Mouse (Mus musculus): Measurements from ENCODE around the gene Zbed6.
A peak's percentile ranks its signal among the peaks of the same experiment; 100 is the strongest.
"Not testable (repeated sequence)": the region's sequence is repeated elsewhere in the genome, so short reads cannot be mapped to it uniquely, and the experiment has no call there.

Gene Zbed6

DNA sequence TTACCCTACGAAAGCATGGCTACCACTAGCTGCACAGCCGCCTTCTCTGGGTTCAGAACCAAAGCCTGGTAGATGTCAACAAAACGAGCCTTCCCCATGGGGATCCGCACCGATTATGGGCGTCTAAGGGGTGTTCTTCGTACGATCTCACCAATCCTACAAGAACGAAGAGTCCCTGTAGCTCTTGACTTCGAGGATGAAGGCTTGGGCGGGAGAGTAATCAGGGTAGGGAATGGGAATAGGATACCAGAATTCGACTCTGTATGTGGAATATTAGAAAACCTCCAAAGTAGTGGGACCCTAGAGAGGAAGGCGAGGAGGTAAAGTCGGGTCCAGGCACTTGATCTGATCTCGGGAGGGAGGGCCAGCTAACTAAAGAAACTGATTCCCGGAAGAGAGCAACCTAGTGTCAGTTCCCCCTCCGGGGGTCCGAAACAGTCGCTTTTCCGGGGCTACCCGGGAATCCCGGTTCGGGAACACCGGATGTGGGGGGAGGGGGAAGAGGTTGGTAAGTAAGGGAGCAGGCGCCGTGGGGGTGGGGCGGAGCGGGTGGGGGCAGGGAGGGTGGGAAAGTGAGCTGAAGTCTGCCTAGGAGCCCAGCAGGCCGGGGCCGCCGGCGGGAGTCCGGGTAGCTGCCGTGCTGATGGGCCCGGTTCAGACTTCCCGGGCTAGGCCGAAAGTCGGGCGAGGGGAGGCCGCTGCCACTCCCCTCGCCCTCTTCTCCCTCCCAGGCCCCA, at the start of gene Zbed6:
Zbed6 (minus strand) TSS at position 420 of the 737 bp plus-strand sequence.
- DNase-seq (ENCODE audit: low read depth, low spot score), result peak; percentile 65

DNA sequence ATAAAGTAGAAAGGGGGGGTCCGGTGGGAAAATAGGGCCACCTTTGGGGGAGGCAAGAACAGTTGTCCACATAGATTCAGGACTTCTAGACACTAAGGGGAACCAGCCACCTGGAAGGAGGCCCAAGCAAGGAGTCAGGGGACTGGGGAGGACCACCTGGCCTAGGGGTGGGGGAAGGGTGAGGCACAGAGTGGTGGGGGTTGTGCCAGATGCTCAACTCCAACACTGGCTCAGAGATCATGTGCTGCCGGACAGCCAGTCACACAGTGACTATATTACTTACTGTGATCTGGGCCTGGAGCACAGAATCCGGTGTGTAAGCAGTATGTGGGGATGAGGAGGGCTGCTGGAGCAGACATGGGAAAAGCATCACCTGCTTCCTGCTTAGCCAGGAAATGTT, 48.6 kb upstream of the Zbed6 start:
- DNase-seq (ENCODE audit: low read depth, low spot score), result no peak

DNA sequence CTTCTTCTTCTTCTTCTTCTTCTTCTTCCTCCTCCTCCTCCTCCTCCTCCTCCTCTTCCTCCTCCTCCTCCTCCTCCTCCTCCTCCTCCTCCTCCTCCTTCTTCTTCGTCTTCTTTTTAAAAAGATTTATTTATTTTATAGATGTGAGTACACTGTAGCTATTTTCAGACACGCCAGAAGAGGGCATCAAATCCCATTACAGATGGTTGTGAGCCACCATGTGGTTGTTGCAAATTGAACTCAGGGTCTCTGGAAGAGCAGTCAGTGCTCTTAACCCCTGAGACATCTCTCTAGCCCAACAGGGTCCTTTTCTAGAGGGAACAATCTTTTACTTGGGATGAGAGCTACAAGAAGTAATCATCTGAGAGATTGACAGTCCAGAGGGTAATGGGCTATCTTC, 41.1 kb upstream of the Zbed6 start:
- not testable (repeated sequence) for DNase-seq (ENCODE audit: low read depth, low spot score)

DNA sequence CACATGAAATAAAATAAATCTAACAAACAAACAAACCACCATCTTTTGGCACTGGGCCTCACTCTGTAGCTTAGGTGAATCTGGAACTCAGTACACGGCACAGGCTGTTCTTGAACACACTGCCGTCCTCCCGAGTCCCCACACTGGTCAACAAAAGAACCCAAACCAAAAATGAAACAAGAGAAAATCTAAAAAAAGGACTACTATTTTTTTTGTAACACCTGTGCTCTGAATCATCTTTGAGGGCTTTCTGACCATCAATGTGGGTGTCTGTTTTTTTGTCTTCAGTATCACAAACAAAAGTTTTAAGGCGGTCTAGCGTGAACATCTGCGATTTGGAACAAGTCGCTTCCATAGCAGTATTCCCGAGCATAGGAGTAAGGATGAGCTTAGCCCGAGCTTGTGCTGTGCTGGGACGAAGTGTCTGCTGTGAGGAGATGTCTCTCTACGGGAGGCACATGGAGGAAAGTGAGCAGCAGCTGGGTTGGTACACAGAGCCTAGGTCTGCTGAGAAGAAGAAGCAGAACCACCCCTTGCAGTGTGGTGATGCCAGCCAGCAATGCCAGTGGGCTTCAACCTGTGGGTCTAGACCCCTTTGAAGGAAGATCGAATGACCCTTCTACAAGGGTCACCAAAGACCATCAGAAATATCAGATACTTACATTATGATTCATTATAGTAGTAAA, 37.4 kb upstream of the Zbed6 start:
- no peak for DNase-seq (ENCODE audit: low read depth, low spot score)

DNA sequence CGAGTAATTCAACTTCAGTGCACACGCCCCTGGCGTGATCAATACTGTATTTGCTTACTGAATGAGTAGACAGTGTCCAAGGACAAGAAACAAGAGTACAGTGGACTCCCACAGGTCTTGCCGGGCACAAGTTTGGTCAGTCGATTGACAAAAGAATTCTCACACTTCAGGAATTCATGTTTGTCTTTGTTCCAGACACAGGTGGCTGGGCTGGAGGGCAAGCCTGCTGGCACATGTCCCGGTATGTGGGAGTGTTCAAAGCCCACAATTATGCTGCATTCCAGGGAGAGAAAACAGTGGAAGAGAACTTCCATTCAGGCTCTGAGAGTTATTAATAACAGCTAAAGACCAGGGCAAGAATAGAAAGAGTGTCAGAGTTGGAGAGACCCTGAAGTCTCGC, 35.2 kb upstream of the Zbed6 start:
- DNase-seq (ENCODE audit: low read depth, low spot score), result peak; percentile 72

DNA sequence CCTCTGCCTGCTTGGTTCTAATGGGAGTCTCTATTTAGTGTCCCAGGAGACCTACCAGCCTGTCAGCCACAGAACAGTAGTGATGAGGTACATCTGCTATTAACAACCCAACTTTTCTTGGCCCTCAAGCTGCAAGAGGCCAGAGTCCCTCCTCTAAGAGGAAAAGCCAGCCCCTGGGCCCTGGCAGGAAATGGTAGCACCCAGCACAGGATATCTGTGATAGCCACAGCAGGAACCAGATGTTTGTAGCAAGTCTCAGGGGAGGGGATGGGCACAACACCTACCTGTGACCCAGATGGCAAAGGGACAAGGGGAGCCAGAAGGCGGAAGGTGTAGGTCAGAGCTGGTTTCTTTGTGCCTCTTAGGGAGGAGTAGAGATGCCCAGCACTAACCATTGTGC, 34.2 kb upstream of the Zbed6 start:
- no peak for DNase-seq (ENCODE audit: low read depth, low spot score)

DNA sequence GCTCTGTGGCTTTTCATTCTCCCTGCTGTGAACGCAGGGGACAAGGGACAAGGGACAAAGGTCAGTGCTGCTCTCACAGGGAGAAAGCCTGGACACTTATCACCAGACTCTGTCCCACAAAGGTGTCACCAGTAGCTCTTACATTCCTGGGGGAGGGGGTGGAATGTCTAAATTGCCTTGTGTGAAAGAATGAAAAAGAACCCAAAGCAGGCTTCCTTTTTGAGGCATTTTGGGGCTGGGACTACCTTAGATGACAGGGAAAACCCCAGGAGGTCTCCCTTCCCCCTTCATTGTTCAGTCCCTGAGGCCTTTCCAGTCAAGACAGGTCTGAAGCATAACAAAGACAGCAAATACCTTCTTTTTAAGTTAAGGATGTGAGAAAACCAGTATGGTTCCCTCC, 33.6 kb upstream of the Zbed6 start:
- peak; percentile 49 for DNase-seq (ENCODE audit: low read depth, low spot score)

DNA sequence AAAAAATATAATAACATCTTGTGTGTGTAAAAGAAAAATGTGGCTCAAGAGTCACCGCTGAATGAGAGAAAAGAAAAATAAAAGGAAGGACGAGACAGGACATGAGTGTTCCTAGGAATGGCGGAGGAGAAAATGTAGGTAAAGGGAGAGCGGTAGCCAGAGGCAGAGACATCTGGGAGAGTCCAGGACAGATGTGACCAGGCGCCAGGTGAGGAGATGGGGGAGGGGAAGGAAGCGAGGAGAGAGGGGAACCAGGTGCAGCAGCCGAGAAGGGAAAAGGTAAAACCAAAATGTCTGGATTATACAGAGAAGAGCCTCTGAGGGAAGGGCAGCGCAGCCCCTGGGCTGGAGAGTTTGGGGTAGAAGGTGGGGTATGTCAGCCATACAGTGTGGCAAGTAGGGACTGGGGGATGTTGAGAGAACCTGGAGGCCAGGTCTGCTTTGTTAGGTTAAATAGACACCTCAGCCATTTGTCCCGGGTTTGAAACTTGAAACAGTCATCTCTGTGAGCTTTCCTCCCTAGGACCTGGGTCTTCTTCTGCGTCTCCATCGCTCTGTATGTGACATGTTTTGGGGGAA, 32.9 kb upstream of the Zbed6 start:
- DNase-seq (ENCODE audit: low read depth, low spot score), result no peak

DNA sequence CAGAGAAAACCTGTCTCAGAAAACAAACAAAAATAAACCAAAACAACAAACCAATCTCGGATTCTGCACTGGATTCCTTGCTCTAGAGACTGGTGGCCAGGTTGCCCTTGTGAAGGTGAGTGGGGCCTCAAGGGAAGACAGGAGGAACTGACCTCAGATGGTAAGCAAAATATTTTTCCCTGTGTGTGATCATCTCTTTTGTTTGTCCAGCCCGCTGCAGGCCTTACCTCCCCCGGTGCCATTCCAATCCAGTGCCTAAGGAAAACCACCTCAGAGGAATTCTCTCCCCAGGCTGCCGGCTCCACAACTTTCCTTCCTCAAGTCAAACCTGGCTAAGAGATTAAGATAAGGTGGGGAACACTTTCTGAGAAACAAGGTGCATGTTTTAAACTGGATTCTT, 31.5 kb upstream of the Zbed6 start:
- no peak for DNase-seq (ENCODE audit: low read depth, low spot score)

DNA sequence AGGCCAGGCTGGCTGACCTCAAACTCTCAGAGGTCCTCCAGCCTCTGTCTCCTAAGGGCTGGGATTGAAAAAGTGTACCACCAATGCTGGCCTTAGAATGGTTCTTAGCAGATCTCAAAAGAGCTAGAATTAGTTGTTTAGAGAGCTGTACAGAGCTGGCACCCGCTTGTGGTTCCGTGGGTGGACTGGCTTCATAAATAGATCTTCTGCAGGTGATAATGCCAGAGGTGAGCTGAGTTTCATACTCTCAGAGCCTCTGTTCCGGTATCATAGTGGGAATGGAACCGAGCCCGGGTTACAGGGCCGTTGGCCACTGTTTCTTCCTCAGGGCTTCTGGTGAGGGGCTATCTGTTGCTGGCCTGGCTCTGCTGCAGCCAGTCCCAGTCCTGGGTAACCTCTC, 30.4 kb upstream of the Zbed6 start:
- DNase-seq (ENCODE audit: low read depth, low spot score), result no peak

DNA sequence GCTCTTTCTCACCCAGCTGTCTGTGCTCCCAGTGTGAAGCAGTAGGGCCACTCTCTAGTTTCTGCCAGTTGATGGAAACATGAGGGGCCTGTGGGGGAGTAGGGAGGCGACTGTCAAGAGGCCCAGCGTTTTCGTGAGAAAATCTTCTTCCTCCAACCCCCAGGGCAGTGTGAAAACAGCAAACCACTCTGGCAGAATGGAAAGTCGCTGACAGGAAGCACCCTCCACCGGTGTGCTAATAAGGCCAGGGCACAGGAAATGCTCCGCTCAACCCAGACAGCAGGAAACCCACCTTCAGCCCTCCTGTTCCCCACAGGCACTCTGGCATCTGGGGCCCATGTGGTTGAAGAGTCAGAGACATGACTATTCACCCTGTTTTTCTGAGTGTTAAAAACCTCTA, 29.2 kb upstream of the Zbed6 start, which contains the start of gene Lax1:
Lax1 (minus strand) TSS at position 212 of the 400 bp plus-strand sequence.
- DNase-seq (ENCODE audit: low read depth, low spot score), result no peak

DNA sequence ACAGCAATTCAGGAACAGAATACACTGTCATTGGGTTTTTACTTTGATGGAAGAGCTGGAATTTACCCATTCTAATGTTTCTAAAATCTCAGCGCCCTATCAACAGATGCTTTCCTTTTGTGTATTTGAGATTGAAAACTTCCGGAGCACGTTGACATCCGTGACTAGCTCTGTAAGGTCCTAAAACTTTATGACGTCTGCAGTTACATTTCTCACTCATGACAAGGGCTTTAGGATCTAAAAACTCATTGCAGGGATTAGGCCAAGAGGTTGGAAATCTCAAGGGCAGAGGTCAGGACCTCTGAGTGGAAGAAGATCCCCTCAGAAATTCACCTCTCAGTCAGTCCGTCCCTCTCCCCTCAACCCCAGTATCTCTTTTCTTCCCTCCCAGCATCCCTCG, 27.6 kb upstream of the Zbed6 start:
- no peak for DNase-seq (ENCODE audit: low read depth, low spot score)

DNA sequence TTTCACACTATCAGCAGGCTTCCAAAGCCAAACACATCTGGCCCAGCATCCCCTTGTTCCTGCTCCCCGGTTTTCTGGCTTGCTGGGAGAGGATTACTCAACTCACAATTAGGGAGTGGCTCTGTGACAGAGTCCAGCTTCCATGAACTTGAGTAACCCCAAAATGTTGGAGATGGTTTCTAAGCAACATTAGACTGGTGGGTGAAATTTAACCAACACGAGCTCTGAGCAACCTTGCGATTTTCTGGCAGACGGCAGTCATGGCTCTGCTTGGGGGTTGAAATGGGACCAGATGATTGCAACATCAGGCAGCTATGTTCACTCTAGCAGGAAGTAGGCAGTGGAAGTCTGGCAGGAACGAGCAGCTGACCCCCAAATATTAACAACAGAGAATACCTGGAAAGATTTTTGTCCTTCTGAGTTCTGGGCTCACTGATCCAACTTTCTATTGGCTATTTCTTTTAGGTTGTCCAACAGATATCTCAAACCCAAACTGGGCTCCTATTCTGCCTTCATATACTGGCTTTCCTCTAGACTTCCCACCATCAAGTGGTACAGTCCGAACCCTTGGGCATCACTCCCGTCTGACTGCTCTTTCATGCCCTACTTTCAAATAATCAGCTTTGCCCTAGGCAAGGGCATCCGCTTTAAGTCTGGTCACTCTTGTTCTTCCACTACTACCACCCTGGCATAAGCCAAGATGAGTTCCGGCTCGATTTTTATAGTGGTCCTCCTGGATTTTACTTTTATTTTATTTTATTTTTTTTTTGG, 25.2 kb upstream of the Zbed6 start:
- DNase-seq (ENCODE audit: low read depth, low spot score), result no peak

DNA sequence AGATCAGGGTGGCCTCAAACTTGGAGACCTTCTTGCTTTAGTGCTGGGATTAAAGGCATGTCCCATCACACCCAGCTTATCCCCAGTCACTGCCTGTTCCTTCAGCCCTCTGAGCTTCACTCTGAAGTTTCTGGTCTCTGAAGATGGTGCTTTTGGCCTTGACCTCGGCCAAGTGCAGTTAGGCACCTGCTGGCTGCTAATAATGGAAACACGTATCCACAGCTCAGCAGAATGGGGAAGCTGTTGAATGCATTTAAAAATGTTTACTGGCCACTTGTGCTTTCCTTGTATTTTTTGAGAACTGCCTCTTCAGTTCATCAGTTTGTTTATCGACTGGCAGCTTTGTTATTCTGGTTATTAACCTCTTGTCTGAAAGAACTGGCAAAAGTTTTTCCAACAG, 11.1 kb upstream of the Zbed6 start:
- DNase-seq (ENCODE audit: low read depth, low spot score), result no peak

DNA sequence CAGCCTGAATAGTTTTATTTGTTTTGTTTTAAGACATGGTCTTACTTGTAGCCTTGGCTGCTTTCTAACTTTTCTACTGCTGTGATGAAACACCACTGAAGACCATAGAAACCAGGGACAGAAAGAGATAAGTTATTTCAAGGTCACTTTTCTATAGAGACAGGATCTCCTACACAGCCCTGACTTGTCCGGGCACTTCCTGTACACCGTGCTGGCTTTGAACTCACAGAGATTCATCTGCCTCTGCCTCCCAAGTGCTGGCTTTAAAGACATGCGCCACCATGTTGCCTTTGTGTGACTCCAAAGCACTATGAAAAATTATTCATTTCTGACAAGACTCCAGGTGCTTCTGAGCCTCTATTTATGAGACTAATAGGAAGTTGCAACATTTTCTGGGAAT, 10.6 kb upstream of the Zbed6 start:
- no peak for DNase-seq (ENCODE audit: low read depth, low spot score)

DNA sequence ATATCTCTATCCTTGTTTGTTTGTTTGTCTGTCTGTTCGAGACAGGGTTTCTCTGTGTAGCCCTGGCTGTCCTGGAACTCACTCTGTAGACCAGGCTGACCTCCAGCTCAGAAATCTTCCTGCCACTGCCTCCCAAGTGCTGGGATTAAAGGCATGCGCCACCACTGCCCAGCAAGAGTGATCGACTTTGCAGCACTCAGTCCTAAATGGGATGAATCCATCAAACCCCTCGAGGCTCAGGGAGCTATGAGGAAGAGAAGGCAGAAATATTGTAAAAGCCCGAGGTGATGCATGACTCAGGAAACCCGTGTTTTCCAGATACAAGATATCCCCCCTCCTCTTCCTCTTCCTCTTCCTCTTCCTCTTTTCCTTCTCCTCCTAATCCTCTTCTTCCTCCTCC, 10.1 kb upstream of the Zbed6 start:
- DNase-seq (ENCODE audit: low read depth, low spot score), result no peak

DNA sequence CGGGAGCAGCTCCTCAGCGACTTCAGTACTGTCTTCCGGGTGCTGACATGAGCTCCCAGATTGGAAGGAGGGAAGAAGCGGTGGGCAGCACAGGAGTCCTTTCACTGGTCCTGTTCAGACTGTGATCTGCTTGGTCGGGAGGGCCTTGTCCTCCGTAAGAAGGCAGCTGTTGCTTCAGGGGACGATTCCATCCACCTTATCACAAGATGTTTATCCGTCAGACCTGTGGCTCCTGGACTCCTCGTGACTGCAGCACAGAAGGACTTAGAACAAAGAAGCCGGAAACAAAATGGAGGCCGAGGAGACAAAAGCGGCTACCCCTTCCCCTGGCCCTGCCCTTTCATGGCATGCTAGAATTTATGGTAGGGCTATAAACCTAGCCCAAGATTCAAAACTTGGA, 9.5 kb upstream of the Zbed6 start:
- DNase-seq (ENCODE audit: low read depth, low spot score), result no peak

DNA sequence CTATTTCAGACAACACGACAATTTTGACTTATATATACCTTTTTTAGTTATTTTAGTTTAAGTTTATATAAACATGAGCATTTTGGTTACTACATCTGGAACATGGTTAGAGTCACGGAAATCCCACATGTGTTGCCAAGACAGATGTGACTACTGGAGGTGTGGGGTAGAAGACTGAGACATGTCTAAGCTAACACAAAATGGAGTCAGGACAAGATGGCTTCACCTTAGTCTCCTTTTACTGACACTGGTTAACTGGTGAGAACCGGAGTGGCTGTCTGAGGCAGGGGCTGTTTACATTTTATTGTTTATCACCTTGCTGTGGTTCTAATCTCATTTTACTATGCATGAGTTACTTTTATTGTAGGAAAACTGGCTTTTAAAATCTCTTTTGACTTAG, 7.9 kb upstream of the Zbed6 start:
- DNase-seq (ENCODE audit: low read depth, low spot score), result no peak

DNA sequence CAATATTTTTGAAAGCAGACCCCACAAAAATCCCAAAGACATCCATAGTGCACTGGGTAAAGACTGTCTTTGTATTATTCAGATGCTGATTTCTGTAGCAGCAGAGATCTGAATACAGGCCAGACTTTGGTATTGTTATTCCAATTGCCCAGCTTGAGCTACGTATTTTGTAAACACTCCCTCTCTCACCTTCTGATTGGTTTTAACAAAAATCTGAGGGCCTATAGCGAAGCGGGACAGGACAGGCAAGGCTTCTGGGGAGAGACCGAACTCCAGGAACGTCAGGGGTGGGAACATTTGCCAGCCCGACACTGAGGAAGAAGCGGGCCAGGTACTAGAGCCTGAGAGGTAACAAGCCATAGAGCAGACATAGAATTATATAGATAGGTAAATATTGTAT, 7.0 kb upstream of the Zbed6 start:
- DNase-seq (ENCODE audit: low read depth, low spot score), result no peak

DNA sequence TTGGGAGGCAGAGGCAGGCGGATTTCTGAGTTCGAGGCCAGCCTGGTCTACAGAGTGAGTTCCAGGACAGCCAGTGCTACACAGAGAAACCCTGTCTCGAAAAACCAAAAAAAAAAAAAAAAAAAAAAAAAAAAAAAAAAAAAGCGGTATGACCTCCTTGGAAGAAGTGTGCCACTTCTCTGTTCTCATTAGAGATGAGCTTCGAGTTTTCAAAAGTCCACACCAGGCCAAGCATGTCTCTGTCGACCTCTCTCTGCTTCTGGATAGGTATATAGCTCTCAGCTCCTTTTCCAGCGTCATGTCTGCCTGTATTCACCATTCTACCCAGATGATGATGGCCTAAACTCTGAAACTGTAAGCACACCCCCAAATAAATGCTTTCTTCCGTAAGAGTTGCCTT, 5.0 kb upstream of the Zbed6 start:
- DNase-seq (ENCODE audit: low read depth, low spot score), result not testable (repeated sequence)

DNA sequence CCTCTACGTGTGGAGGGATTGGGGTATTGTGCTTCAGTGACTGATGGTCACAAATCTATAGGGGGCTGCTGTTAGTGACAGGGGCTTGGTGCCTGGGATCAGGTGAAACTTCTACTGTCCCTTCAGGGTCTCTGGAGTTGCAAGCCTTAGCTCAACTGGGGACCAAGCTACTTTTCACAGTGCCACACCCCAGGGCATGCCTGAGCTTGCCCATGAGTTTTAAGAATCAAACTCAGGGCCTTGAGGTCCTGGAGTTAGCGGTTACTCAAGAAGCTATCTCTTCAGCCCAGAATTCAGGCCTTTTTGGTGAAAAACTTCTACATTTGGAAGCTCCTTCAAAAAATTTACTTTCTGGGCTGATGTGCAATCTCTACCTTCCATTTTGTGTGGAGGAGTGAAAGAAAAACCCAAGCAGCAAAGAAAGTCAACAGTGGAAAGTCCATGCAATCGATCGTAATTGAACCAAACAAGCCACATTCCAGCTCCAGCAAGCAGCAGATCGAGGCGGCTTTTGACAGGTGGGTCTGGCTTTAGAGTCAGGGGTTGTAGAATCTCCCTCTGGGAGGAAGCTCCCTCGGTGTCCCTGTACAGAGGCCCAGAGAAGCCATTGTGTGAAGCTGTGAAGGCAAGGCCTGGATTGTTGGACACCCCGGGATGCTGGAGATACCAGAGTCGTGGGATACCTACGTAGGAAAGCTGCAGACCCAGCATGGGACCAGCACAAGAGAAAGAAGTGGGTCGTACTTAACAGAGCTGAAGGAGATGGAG, 3.7 kb upstream of the Zbed6 start:
- DNase-seq (ENCODE audit: low read depth, low spot score), result no peak

DNA sequence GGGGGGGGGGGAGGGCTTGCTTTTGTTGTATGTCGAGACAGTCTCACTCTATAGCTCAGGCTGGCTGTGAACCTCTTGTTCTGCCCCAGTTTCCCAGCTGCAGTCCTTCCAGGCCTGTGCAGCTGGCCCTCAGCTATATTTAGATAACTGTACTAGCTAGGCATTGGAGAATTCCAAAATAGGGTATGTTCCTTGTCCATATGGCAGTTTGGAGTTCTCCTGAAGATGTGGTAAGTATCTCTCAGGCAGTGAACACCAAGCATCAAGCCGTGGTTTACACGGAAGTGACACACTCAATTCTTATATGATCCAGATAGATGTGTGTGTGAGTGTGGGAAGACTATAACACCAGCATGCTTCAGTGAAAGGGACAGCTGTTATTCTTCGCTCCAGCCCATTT, 2.7 kb upstream of the Zbed6 start:
- DNase-seq (ENCODE audit: low read depth, low spot score), result no peak

Measured in forelimb bud, embryonic 11.5 days (tissue).